Mouse (Mus musculus) lung, embryonic 15.5 days (tissue): Measurements from ENCODE around the gene Tbc1d22a. TPM values are rescaled to one million over a fixed set of nuclear protein-coding genes. Genes with fewer than 3 reads are reported as not detected.

Source experiments
- ATAC-seq: fragments of 200-750 bp; cut with Nextera tagmentation; 2 replicates; pipeline ENCODE4 v1.8.0; 2017; ENCODE audit warnings: moderate number of reproducible peaks, borderline replicate concordance; ENCODE audit not compliant: low FRiP score, low TSS enrichment; ENCODE audit errors: extremely low read depth
- H3K27ac ChIP-seq: fragments of 300-500 bp; sonication (generic); 2 replicates; pipeline ENCODE4 v1.5.1; 2015; ENCODE audit warnings: moderate library complexity, mild to moderate bottlenecking, inconsistent platforms
- H3K27me3 ChIP-seq: fragments of 300-500 bp; sonication (generic); 2 replicates; pipeline ENCODE4 v1.6.1; 2015; ENCODE audit warnings: inconsistent platforms
- H3K36me3 ChIP-seq: fragments of 300-500 bp; sonication (generic); 2 replicates; pipeline ENCODE4 v1.6.1; 2015; ENCODE audit warnings: inconsistent platforms
- H3K4me1 ChIP-seq: fragments of 300-500 bp; sonication (generic); 2 replicates; pipeline ENCODE4 v1.6.1; 2015; ENCODE audit warnings: inconsistent platforms
- H3K4me2 ChIP-seq: fragments of 300-500 bp; sonication (generic); 2 replicates; pipeline ENCODE4 v1.6.1; 2015; ENCODE audit warnings: inconsistent platforms, mild to moderate bottlenecking, moderate library complexity
- H3K4me3 ChIP-seq: fragments of 300-500 bp; sonication (generic); 2 replicates; pipeline ENCODE4 v1.5.1; 2015; ENCODE audit warnings: mild to moderate bottlenecking, inconsistent platforms
- H3K9ac ChIP-seq: fragments of 300-500 bp; sonication (generic); 2 replicates; pipeline ENCODE4 v1.6.1; 2015; ENCODE audit warnings: inconsistent platforms
- H3K9me3 ChIP-seq: fragments of 300-500 bp; sonication (generic); 2 replicates; pipeline ENCODE4 v1.6.1; 2016; ENCODE audit warnings: inconsistent platforms
- WGBS: fragments of 180-500 bp; shearing (Covaris S2); methylation state at CpG from one replicate; pipeline ENCODE4 v1.1.7; 2015; 5-methylcytosine and 5-hydroxymethylcytosine counted together
- polyA plus RNA-seq: library from polyadenylated mRNA; unstranded; fragments of >200 nt; fragmentation: Nextera tagmentation; extraction: Ambion mirVana; gene quantifications from 2 replicates; pipeline ENCODE4 v1.2.1, GENCODE M21; 2015

Tbc1d22a gene
- polyA plus RNA-seq, 1 experiment from 2014 or later, result 12.4 TPM

GRCm38 (mm10) chr15:86276538-86277264 is 62.4 kb downstream of the Tbc1d22a start:
- Histone ChIP-seq H3K4me2 (no peak overlapping the region), H3K27me3 (no peaks in the 10 kb centered on the region), H3K9me3 (no peaks in the 10 kb centered on the region), H3K27ac (no peak overlapping the region), H3K4me3 (no peak overlapping the region), H3K4me1 (peaks cover 26% of the 10 kb centered on the region), H3K36me3 (no peaks in the 10 kb centered on the region), H3K9ac (no peak overlapping the region)
- no peak for ATAC-seq
- 80% methylated on average over 11 of the region's 11 CpGs for WGBS

- Histone ChIP-seq H3K27ac (no peak overlapping the region), H3K9ac (no peak overlapping the region), H3K9me3 (no peaks in the 10 kb centered on the region), H3K27me3 (no peaks in the 10 kb centered on the region), H3K4me2 (peak overlapping the region; percentile 10; the same call in 1 of the 2 replicates), H3K4me1 (peaks cover 26% of the 10 kb centered on the region), H3K4me3 (no peak overlapping the region), H3K36me3 (no peaks in the 10 kb centered on the region)
- WGBS, result 48% methylated on average over 15 of the region's 15 CpGs
- no peak for ATAC-seq
These were observed 63.2 kb downstream of the Tbc1d22a start for GRCm38 (mm10) chr15:86277428-86277827.

GRCm38 (mm10) chr15:86279059-86279974 is 65.1 kb downstream of the Tbc1d22a start:
- WGBS, result 41% methylated on average over 14 of the region's 14 CpGs
- no peak overlapping the region for H3K27ac ChIP-seq

GRCm38 (mm10) chr15:86280137-86280536 is 65.9 kb downstream of the Tbc1d22a start:
- no peaks in the 10 kb centered on the region for H3K36me3 ChIP-seq
- no peak overlapping the region for H3K27ac ChIP-seq
- no peak overlapping the region for H3K4me3 ChIP-seq
- no peak overlapping the region for H3K9ac ChIP-seq
- ATAC-seq, result 0 out of 2 replicates have a peak, but pooled peaks have one; percentile 48
- no peak overlapping the region for H3K4me2 ChIP-seq
- WGBS, result 47% methylated on average over 4 of the region's 4 CpGs
- no peaks in the 10 kb centered on the region for H3K9me3 ChIP-seq
- H3K27me3 ChIP-seq, result no peaks in the 10 kb centered on the region
- peaks cover 26% of the 10 kb centered on the region for H3K4me1 ChIP-seq

More at GRCm38 (mm10) chr15:86279059-86279974, 65.1 kb downstream of the Tbc1d22a start:
- ATAC-seq, result no peak
- Histone ChIP-seq H3K36me3 (no peaks in the 10 kb centered on the region), H3K4me1 (peaks cover 26% of the 10 kb centered on the region), H3K27me3 (no peaks in the 10 kb centered on the region), H3K4me3 (no peak overlapping the region), H3K4me2 (no peak overlapping the region), H3K9ac (no peak overlapping the region), H3K9me3 (no peaks in the 10 kb centered on the region)

GRCm38 (mm10) chr15:86283238-86283637 is 69.0 kb downstream of the Tbc1d22a start:
- no peak for ATAC-seq
- no peaks in the 10 kb centered on the region for H3K27me3 ChIP-seq
- H3K4me2 ChIP-seq, result no peak overlapping the region
- peaks cover 15% of the 10 kb centered on the region for H3K4me1 ChIP-seq
- H3K9ac ChIP-seq, result no peak overlapping the region
- H3K4me3 ChIP-seq, result no peak overlapping the region
- 89% methylated on average over 1 of the region's 1 CpGs for WGBS
- H3K9me3 ChIP-seq, result no peaks in the 10 kb centered on the region
- no peak overlapping the region for H3K27ac ChIP-seq
- H3K36me3 ChIP-seq, result no peaks in the 10 kb centered on the region

- no peak for ATAC-seq
- Histone ChIP-seq H3K4me1 (no peaks in the 10 kb centered on the region), H3K4me2 (no peak overlapping the region), H3K9me3 (no peaks in the 10 kb centered on the region), H3K36me3 (no peaks in the 10 kb centered on the region), H3K9ac (no peak overlapping the region), H3K4me3 (no peak overlapping the region), H3K27me3 (no peaks in the 10 kb centered on the region), H3K27ac (no peak overlapping the region)
- 81% methylated on average over 2 of the region's 2 CpGs for WGBS
These were observed 71.0 kb downstream of the Tbc1d22a start for GRCm38 (mm10) chr15:86285296-86285695.

GRCm38 (mm10) chr15:86290074-86290473 is 75.8 kb downstream of the Tbc1d22a start:
- WGBS, result 54% methylated on average over 3 of the region's 3 CpGs

GRCm38 (mm10) chr15:86292288-86292687 is 78.0 kb downstream of the Tbc1d22a start:
- ATAC-seq, result no peak

More at GRCm38 (mm10) chr15:86290074-86290473, 75.8 kb downstream of the Tbc1d22a start:
- H3K9me3 ChIP-seq, result no peaks in the 10 kb centered on the region
- no peaks in the 10 kb centered on the region for H3K27me3 ChIP-seq
- H3K4me2 ChIP-seq, result no peak overlapping the region
- H3K27ac ChIP-seq, result no peak overlapping the region
- H3K4me3 ChIP-seq, result no peak overlapping the region
- ATAC-seq, result no peak
- no peaks in the 10 kb centered on the region for H3K36me3 ChIP-seq
- no peak overlapping the region for H3K9ac ChIP-seq
- H3K4me1 ChIP-seq, result no peaks in the 10 kb centered on the region

GRCm38 (mm10) chr15:86294426-86294825 is 80.2 kb downstream of the Tbc1d22a start:
- H3K4me3 ChIP-seq, result no peak overlapping the region
- WGBS, result 84% methylated on average over 3 of the region's 3 CpGs
- no peak overlapping the region for H3K9ac ChIP-seq
- ATAC-seq, result no peak
- H3K9me3 ChIP-seq, result no peaks in the 10 kb centered on the region
- no peaks in the 10 kb centered on the region for H3K27me3 ChIP-seq
- H3K36me3 ChIP-seq, result no peaks in the 10 kb centered on the region
- no peak overlapping the region for H3K4me2 ChIP-seq
- no peaks in the 10 kb centered on the region for H3K4me1 ChIP-seq
- no peak overlapping the region for H3K27ac ChIP-seq

More at GRCm38 (mm10) chr15:86292288-86292687, 78.0 kb downstream of the Tbc1d22a start:
- H3K9ac ChIP-seq, result no peak overlapping the region
- H3K27me3 ChIP-seq, result no peaks in the 10 kb centered on the region
- H3K4me2 ChIP-seq, result no peak overlapping the region
- H3K36me3 ChIP-seq, result no peaks in the 10 kb centered on the region
- H3K9me3 ChIP-seq, result no peaks in the 10 kb centered on the region
- no peak overlapping the region for H3K27ac ChIP-seq
- 84% methylated on average over 6 of the region's 6 CpGs for WGBS
- H3K4me3 ChIP-seq, result no peak overlapping the region
- H3K4me1 ChIP-seq, result no peaks in the 10 kb centered on the region

- no peak for ATAC-seq
These were observed 81.5 kb downstream of the Tbc1d22a start for GRCm38 (mm10) chr15:86295722-86296288.

GRCm38 (mm10) chr15:86297281-86297680 is 83.0 kb downstream of the Tbc1d22a start:
- no peak overlapping the region for H3K4me2 ChIP-seq
- no peak for ATAC-seq
- no peak overlapping the region for H3K9ac ChIP-seq
- H3K4me1 ChIP-seq, result no peaks in the 10 kb centered on the region
- H3K27ac ChIP-seq, result no peak overlapping the region
- 100% methylated on average over 1 of the region's 1 CpGs for WGBS
- no peaks in the 10 kb centered on the region for H3K27me3 ChIP-seq
- no peak overlapping the region for H3K4me3 ChIP-seq
- no peaks in the 10 kb centered on the region for H3K36me3 ChIP-seq
- no peaks in the 10 kb centered on the region for H3K9me3 ChIP-seq

More at GRCm38 (mm10) chr15:86295722-86296288, 81.5 kb downstream of the Tbc1d22a start:
- H3K9ac ChIP-seq, result no peak overlapping the region
- 71% methylated on average over 4 of the region's 4 CpGs for WGBS
- H3K4me2 ChIP-seq, result no peak overlapping the region
- no peaks in the 10 kb centered on the region for H3K36me3 ChIP-seq
- H3K9me3 ChIP-seq, result no peaks in the 10 kb centered on the region
- no peak overlapping the region for H3K4me3 ChIP-seq
- no peaks in the 10 kb centered on the region for H3K27me3 ChIP-seq
- H3K4me1 ChIP-seq, result no peaks in the 10 kb centered on the region
- H3K27ac ChIP-seq, result no peak overlapping the region
